Mouse (Mus musculus): ENCODE measurements around the gene Ppp3ca.

GRCm38 (mm10) chr3:136791946-136792345 lies 122.0 kb downstream of the Ppp3ca start:
- TF ChIP-seq POLR2A (IDR thresholded peaks at IDR 0.05; ENCODE audit: borderline replicate concordance, low read depth, low read length) (no peak), CTCF (IDR thresholded peaks at IDR 0.05; ENCODE audit: low read depth, low read length) (no peak)

Data from bone marrow macrophage, adult 2 months (primary cell).